Mouse (Mus musculus): ENCODE results near the gene Lingo1.

- no peak for TF ChIP-seq CTCF (IDR thresholded peaks at IDR 0.05; ENCODE audit: insufficient read depth, low read length)
- no peak for TF ChIP-seq POLR2A (IDR thresholded peaks at IDR 0.05; ENCODE audit: borderline replicate concordance, extremely low read depth, low read depth, low read length)
Observed at GRCm38 (mm10) chr9:56604797-56605442, 191.3 kb downstream of the Lingo1 start.

Measured in lung, adult 2 months (tissue).